Comparison of ENCODE assay signal across 9 mouse cellular contexts in the genomic region with DNA sequence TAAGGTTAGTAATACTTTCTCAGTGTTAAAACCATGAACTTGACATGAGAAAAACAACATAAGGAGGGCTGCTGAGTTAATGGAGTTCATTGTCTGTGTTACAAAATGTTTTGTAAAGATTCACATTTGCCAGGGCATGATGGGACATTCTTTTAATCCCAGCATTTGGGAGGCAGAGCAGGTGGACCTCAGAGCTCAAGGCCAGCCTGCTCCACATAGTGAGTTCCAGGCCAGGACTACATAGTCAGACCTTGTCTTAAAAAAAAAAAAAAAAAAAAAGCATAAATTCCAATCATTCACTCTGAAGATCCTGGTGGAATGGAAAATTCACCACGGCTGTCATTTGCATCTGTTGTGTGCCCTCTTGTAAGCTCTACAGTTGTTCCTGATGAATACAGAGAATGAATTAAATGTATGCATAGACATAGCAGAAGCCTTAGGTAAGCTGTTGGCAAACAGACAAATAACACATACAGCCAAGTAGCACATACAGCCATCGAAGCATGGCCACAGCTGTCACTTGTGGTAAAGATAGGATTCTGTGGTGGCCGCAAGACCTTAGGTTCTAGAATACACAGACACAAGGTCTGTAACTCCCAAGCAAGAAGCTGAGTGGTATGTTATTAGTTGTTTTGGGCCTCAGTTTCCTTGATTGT. TPM values are rescaled to one million over a fixed set of nuclear protein-coding genes. Genes with fewer than 3 reads are reported as not detected.
DNase-seq lines count a peak whose midpoint lies in the region; ATAC-seq and TF ChIP-seq lines count a peak whose summit lies in the region.
"Had no signal": no experiment of that assay in that cellular context is flagged by ENCODE, and none has a peak within 500 bp of the region (broad histone marks: within the 10 kb centered on the region; RNA-seq: fewer than 3 reads in every experiment).

No protein-coding gene starts in this region.

- TF ChIP-seq CTCF in lung, postnatal 0 days (IDR thresholded peaks at IDR 0.05), result no peak
- no peak for TF ChIP-seq CTCF in embryonic fibroblast, embryonic 13.5 days (IDR thresholded peaks at IDR 0.05; ENCODE audit: borderline replicate concordance, insufficient read depth, low read length)

- H3K9me3 ChIP-seq in lung, embryonic 15.5 days, result no peaks in the 10 kb centered on the region
- no peaks in the 10 kb centered on the region for H3K9me3 ChIP-seq in lung, postnatal 0 days (ENCODE audit: low read length)
- no peaks in the 10 kb centered on the region for H3K9me3 ChIP-seq in stomach, embryonic 14.5 days (ENCODE audit: control insufficient read depth, low read depth, low read length)

- TF ChIP-seq EP300 in lung, postnatal 0 days (IDR thresholded peaks at IDR 0.05), result no peak

- no peak for TF ChIP-seq POLR2A in embryonic fibroblast, embryonic 13.5 days (IDR thresholded peaks at IDR 0.05; ENCODE audit: low read depth, low read length)

- H3K36me3 ChIP-seq in lung, embryonic 15.5 days, result no peaks in the 10 kb centered on the region
- no peaks in the 10 kb centered on the region for H3K36me3 ChIP-seq in lung, postnatal 0 days (ENCODE audit: insufficient read depth, low read length)
- H3K36me3 ChIP-seq in stomach, embryonic 14.5 days (ENCODE audit: control insufficient read depth, insufficient read depth, low read length), result no peaks in the 10 kb centered on the region

- no peak overlapping the region for H3K4me3 ChIP-seq in lung, embryonic 15.5 days
- H3K4me3 ChIP-seq in lung, postnatal 0 days (ENCODE audit: low read depth, low read length), result no peak overlapping the region
- H3K4me3 ChIP-seq in embryonic fibroblast, embryonic 13.5 days (ENCODE audit: insufficient read depth, low read length), result no peak overlapping the region
- no peak overlapping the region for H3K4me3 ChIP-seq in stomach, embryonic 14.5 days (ENCODE audit: low read depth, low read length)

- intact Hi-C loops in heart, postnatal 25 days (cut with DNase I), result no loop called here

- peak overlapping the region; percentile 91 for H3K27ac ChIP-seq in lung, embryonic 15.5 days
- H3K27ac ChIP-seq in lung, postnatal 0 days (ENCODE audit: low read length), result no peak overlapping the region; the same call in 1 of the 2 replicates
- H3K27ac ChIP-seq in embryonic fibroblast, embryonic 13.5 days (ENCODE audit: insufficient read depth, low read length), result peak overlapping the region; percentile 82
- peak overlapping the region; percentile 92 for H3K27ac ChIP-seq in stomach, embryonic 14.5 days (ENCODE audit: low read length)

- H3K27me3 ChIP-seq in lung, embryonic 15.5 days, result no peaks in the 10 kb centered on the region
- no peaks in the 10 kb centered on the region for H3K27me3 ChIP-seq in lung, postnatal 0 days (replicated peaks; ENCODE audit: insufficient read depth, low read length)
- H3K27me3 ChIP-seq in stomach, embryonic 14.5 days (ENCODE audit: control insufficient read depth, insufficient read depth, low read length), result no peaks in the 10 kb centered on the region

- ATAC-seq in lung, embryonic 15.5 days (ENCODE audit: borderline replicate concordance, extremely low read depth, low FRiP score, low TSS enrichment), result no peak
- no peak for ATAC-seq in lung, postnatal 0 days
- no peak for ATAC-seq in stomach, embryonic 14.5 days (ENCODE audit: insufficient number of reproducible peaks, insufficient read depth, low FRiP score, low read depth)

- 56% methylated on average over 3 of the region's 3 CpGs for WGBS in lung, embryonic 15.5 days
- 54% methylated on average over 3 of the region's 3 CpGs for WGBS in lung, postnatal 0 days
- WGBS in stomach, embryonic 14.5 days, result 66% methylated on average over 3 of the region's 3 CpGs

- peaks cover 46% of the 10 kb centered on the region for H3K4me1 ChIP-seq in lung, embryonic 15.5 days
- H3K4me1 ChIP-seq in lung, postnatal 0 days (ENCODE audit: insufficient read depth, low read depth, low read length), result no peaks in the 10 kb centered on the region; the same call in 1 of the 2 replicates
- H3K4me1 ChIP-seq in embryonic fibroblast, embryonic 13.5 days (ENCODE audit: control insufficient read depth, insufficient read depth, low read length), result peaks cover 9% of the 10 kb centered on the region; the same call in 1 of the 2 replicates
- peaks cover 36% of the 10 kb centered on the region; the same call in 1 of the 2 replicates for H3K4me1 ChIP-seq in stomach, embryonic 14.5 days (ENCODE audit: control insufficient read depth, insufficient read depth, low read length)

- H3K4me2 ChIP-seq in lung, embryonic 15.5 days, result no peak overlapping the region
- H3K4me2 ChIP-seq in lung, postnatal 0 days (replicated peaks; ENCODE audit: low read depth, low read length), result no peak overlapping the region
- H3K4me2 ChIP-seq in stomach, embryonic 14.5 days (replicated peaks; ENCODE audit: low read depth, low read length), result no peak overlapping the region

- DNase-seq in heart, adult 11 months, result peak; percentile 44
- DNase-seq in heart, postnatal 25 days (ENCODE audit: low spot score), result no peak
- DNase-seq in lung, postnatal 0 days (ENCODE audit: low spot score), result no peak
- DNase-seq in Muller cell, postnatal 12 days (ENCODE audit: inconsistent ontology term), result no peak
- DNase-seq in gastrocnemius, adult 18-20 months (ENCODE audit: low spot score), result no peak
- DNase-seq: kidney, adult 11 months had no signal

- H3K9ac ChIP-seq in lung, embryonic 15.5 days, result no peak overlapping the region
- no peak overlapping the region for H3K9ac ChIP-seq in lung, postnatal 0 days (replicated peaks; ENCODE audit: low read depth)
- H3K9ac ChIP-seq in stomach, embryonic 14.5 days (replicated peaks; ENCODE audit: low read depth, low read length), result no peak overlapping the region

RNA-seq across cellular contexts. Expression of gene Ddc, which starts 25.7 kb away (rescaled TPM):
- total RNA-seq in heart, postnatal 25 days (2021), result 1 to 10 TPM; 2.5 TPM
- polyA plus RNA-seq in lung, embryonic 15.5 days (2015; fragmentation: Nextera tagmentation; extraction: Ambion mirVana), result 15.4 and 16.4 TPM in 2 replicates
- 12.4 and 17.6 TPM in 2 replicates for polyA plus RNA-seq in lung, postnatal 0 days (2015; fragmentation: Nextera tagmentation; extraction: Ambion mirVana)
- 1.6 TPM in 2 replicates for polyA plus RNA-seq in embryonic fibroblast, embryonic 13.5 days (2011; ENCODE audit: insufficient read length, low read depth, missing spikeins)
- polyA plus RNA-seq in stomach, embryonic 14.5 days (2014; fragmentation: Nextera tagmentation; extraction: Ambion mirVana), result 36.7 and 47.2 TPM in 2 replicates
- under 1 TPM; 0.66 to 0.71 TPM for total RNA-seq in gastrocnemius, adult 18-20 months (2021)
